Mouse (Mus musculus) naive thymus-derived CD4-positive, alpha-beta T cell, adult 2 months (primary cell): ENCODE measurements around the gene Dip2c.

Experiments
- DNase-seq: peaks from one replicate; pipeline ENCODE4 v3.0.0-alpha.2; 2011; ENCODE audit warnings: low read depth

The Dip2c gene

GRCm38 (mm10) chr13:9276322-9276855 lies at the start of gene Dip2c:
Gene Dip2c (plus strand): TSS chr13:9276528.
- peak; percentile 77 for DNase-seq

GRCm38 (mm10) chr13:9227078-9227477 lies 49.2 kb upstream of the Dip2c start:
- DNase-seq = no peak

GRCm38 (mm10) chr13:9237495-9237894 lies 38.8 kb upstream of the Dip2c start:
- DNase-seq = no peak

GRCm38 (mm10) chr13:9239127-9239526 lies 37.2 kb upstream of the Dip2c start:
- DNase-seq = no peak

- DNase-seq = no peak
These were observed 36.6 kb upstream of the Dip2c start for GRCm38 (mm10) chr13:9239631-9240236.

GRCm38 (mm10) chr13:9261748-9262147 lies 14.6 kb upstream of the Dip2c start:
- DNase-seq = no peak

- DNase-seq = no peak
These were observed 10.8 kb upstream of the Dip2c start for GRCm38 (mm10) chr13:9265516-9265915.

- peak; percentile 40 for DNase-seq
These were observed 710 bp downstream of the Dip2c start for GRCm38 (mm10) chr13:9276856-9277620.

GRCm38 (mm10) chr13:9277621-9277960 lies 1.3 kb downstream of the Dip2c start:
- peak; percentile 4 for DNase-seq

GRCm38 (mm10) chr13:9278636-9279035 lies 2.3 kb downstream of the Dip2c start:
- no peak for DNase-seq

GRCm38 (mm10) chr13:9283050-9283449 lies 6.7 kb downstream of the Dip2c start:
- DNase-seq = no peak

- peak; percentile 22 for DNase-seq
These were observed 13.6 kb downstream of the Dip2c start for GRCm38 (mm10) chr13:9289916-9290315.

GRCm38 (mm10) chr13:9296285-9296684 lies 20.0 kb downstream of the Dip2c start:
- no peak for DNase-seq

- DNase-seq = no peak
These were observed 20.9 kb downstream of the Dip2c start for GRCm38 (mm10) chr13:9297266-9297665.

GRCm38 (mm10) chr13:9297689-9298088 lies 21.4 kb downstream of the Dip2c start:
- no peak for DNase-seq

- no peak for DNase-seq
These were observed 23.3 kb downstream of the Dip2c start for GRCm38 (mm10) chr13:9299657-9300056.

- no peak for DNase-seq
These were observed 32.5 kb downstream of the Dip2c start for GRCm38 (mm10) chr13:9308863-9309262.

- DNase-seq = no peak
These were observed 34.5 kb downstream of the Dip2c start for GRCm38 (mm10) chr13:9310806-9311205.

GRCm38 (mm10) chr13:9312916-9313315 lies 36.6 kb downstream of the Dip2c start:
- DNase-seq = no peak

- no peak for DNase-seq
These were observed 37.9 kb downstream of the Dip2c start for GRCm38 (mm10) chr13:9314099-9314712.

GRCm38 (mm10) chr13:9314713-9315112 lies 38.4 kb downstream of the Dip2c start:
- DNase-seq = no peak

- DNase-seq = no peak
These were observed 43.4 kb downstream of the Dip2c start for GRCm38 (mm10) chr13:9319745-9320144.

GRCm38 (mm10) chr13:9325262-9325661 lies 48.9 kb downstream of the Dip2c start:
- no peak for DNase-seq
